Mouse (Mus musculus) liver, embryonic 11.5 days (tissue): ENCODE measurements around the gene Dscam. TPM values are rescaled to one million over a fixed set of nuclear protein-coding genes. Genes with fewer than 3 reads are reported as not detected.

Experiments
- ATAC-seq: fragments of 200-750 bp; cut with Nextera tagmentation; replicated peaks from 2 replicates; pipeline ENCODE4 v1.8.0; 2017; ENCODE audit warnings: moderate number of reproducible peaks, mild to moderate bottlenecking, moderate TSS enrichment, moderate library complexity; ENCODE audit not compliant: low FRiP score
- DNase-seq: peaks from one replicate; pipeline ENCODE4 v3.0.0-alpha.2; 2017; ENCODE audit warnings: low spot score
- H3K27ac ChIP-seq: fragments of 300-500 bp; sonication (generic); 2 replicates; pipeline ENCODE4 v1.5.1; 2014; ENCODE audit warnings: mild to moderate bottlenecking, low read depth, low read length, control low read depth
- H3K27me3 ChIP-seq: fragments of 300-500 bp; sonication (generic); replicated peaks from 2 replicates; pipeline ENCODE4 v1.6.1; 2014; ENCODE audit warnings: low read length, mixed read lengths; ENCODE audit not compliant: control insufficient read depth, insufficient read depth
- H3K36me3 ChIP-seq: fragments of 300-500 bp; sonication (generic); 2 replicates; pipeline ENCODE4 v1.6.1; 2014; ENCODE audit warnings: mild to moderate bottlenecking, low read length, moderate library complexity, mixed read lengths; ENCODE audit not compliant: control insufficient read depth, insufficient read depth
- H3K4me1 ChIP-seq: fragments of 300-500 bp; sonication (generic); replicated peaks from 2 replicates; pipeline ENCODE4 v1.6.1; 2014; ENCODE audit warnings: low read length, mixed read lengths; ENCODE audit not compliant: control insufficient read depth, insufficient read depth
- H3K4me2 ChIP-seq: fragments of 300-500 bp; sonication (generic); 2 replicates; pipeline ENCODE4 v1.6.1; 2014; ENCODE audit warnings: mild to moderate bottlenecking, control low read depth, moderate library complexity
- H3K4me3 ChIP-seq: fragments of 300-500 bp; sonication (generic); 2 replicates; pipeline ENCODE4 v1.5.1; 2014; ENCODE audit warnings: low read depth, low read length, control low read depth
- H3K9ac ChIP-seq: fragments of 300-500 bp; sonication (generic); 2 replicates; pipeline ENCODE4 v1.6.1; 2014; ENCODE audit warnings: low read depth, low read length, control low read depth
- H3K9me3 ChIP-seq: fragments of 300-500 bp; sonication (generic); 2 replicates; pipeline ENCODE4 v1.6.1; 2016; ENCODE audit warnings: low read length, inconsistent platforms, mixed read lengths; ENCODE audit not compliant: control insufficient read depth
- WGBS: fragments of 180-500 bp; shearing (Covaris S2); extraction: QIAGEN DNeasy Blood & Tissue Kit; methylation state at CpG from one replicate; pipeline ENCODE4 v1.1.7; 2014; 5-methylcytosine and 5-hydroxymethylcytosine counted together
- polyA plus RNA-seq: library from polyadenylated mRNA; unstranded; fragments of >200 nt; fragmentation: Nextera tagmentation; extraction: Ambion mirVana; gene quantifications from 2 replicates; pipeline ENCODE4 v1.2.1, GENCODE M21; 2014

Dscam gene
- polyA plus RNA-seq, 1 experiment from 2014 or later = 0.04 TPM

DNA sequence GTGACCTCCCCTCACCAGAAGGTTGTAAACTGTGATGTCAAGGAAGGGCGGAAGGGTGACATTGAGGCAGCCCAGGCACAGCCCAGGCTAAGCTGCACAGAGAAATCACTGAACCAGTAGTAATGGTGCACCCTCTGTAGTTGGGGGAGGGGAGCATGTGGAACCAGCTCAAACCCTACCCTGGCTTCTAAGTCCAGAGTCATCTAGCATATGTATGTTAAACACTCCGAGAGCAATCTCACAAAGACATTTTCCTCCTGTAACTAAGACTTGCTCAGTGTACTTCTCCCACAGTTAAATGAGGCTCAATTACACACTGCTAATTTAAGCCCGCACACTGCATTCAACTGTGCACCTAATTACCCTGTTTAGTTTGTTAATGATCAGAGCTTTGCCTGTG, 324.4 kb downstream of the Dscam start:
- no peak overlapping the region for H3K27ac ChIP-seq
- no peak overlapping the region for H3K9ac ChIP-seq
- H3K4me1 ChIP-seq = no peaks in the 10 kb centered on the region
- H3K4me2 ChIP-seq = no peak overlapping the region
- H3K4me3 ChIP-seq = no peak overlapping the region
- DNase-seq (no peak), ATAC-seq (no peak)
- no peaks in the 10 kb centered on the region for H3K9me3 ChIP-seq
- no peaks in the 10 kb centered on the region for H3K36me3 ChIP-seq
- no peaks in the 10 kb centered on the region for H3K27me3 ChIP-seq
- WGBS = 79% methylated on average over 3 of the region's 3 CpGs

DNA sequence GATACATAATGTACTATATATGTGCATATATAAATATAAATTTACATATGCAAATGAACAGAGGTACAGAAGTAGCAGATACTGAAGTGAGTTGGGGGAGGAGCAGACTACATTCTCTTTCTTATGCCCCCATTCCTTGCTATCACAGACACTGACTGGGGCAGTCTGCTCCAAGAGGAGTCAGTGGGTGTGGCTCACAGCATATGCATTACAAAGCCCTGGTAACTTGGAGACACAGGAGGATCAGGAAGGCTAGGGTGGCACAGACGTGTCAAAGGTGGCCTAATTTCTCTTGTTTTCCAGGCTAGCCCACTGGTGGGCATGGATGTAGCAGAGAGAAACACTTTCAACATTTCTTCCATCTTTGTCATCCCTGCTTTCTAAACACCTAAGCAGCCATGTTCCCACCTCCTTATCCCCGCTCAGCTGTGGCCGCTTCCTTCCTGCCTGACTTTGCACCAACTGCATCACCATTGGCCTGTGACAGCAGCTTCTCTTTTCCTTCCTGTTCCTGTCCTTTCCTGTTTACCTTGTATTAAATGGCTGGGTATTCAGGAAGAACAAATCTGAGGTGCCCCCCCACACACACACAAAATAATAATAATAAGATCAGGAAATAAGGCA, 325.0 kb downstream of the Dscam start:
- Histone ChIP-seq H3K27ac (no peak overlapping the region), H3K9ac (no peak overlapping the region), H3K4me2 (no peak overlapping the region), H3K4me3 (no peak overlapping the region), H3K27me3 (no peaks in the 10 kb centered on the region), H3K36me3 (no peaks in the 10 kb centered on the region), H3K4me1 (no peaks in the 10 kb centered on the region), H3K9me3 (no peaks in the 10 kb centered on the region)
- DNase-seq (no peak), ATAC-seq (no peak)
- WGBS = 69% methylated on average over 3 of the region's 3 CpGs

DNA sequence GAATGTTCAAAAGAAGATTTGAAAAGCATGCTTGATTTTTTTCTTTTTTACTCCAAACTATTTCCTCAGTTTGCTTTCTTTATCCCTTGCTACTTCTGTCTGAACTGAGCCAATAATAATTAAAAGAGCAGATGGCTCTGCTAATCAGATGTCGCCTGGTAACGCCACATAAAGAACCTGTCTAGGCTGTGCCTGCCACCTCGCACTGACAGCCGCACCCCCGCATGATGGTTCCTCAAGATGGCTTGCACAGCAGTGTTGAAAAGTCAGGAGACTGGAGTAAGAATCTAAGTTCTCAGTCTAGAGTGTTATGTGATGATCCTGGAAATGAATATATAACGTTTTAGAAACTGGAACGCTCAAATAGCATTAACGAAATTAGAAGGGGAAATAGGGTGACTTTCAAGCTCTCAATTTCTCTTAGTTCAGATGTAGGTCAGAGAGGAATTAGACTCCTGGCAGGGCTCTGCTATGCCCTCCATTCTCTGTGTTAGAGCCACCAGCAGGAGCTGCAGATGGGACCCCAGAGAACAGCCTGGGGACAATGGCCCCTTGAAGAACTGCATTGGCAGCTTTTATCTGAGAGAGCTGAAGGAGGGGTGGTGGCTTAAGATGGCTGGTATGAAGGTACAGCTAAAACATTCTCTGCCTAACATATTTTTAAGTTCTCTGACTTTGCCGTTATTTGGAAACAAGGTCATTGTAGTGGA, 326.7 kb downstream of the Dscam start:
- Histone ChIP-seq H3K4me2 (no peak overlapping the region), H3K4me3 (no peak overlapping the region), H3K36me3 (no peaks in the 10 kb centered on the region), H3K4me1 (no peaks in the 10 kb centered on the region), H3K27me3 (no peaks in the 10 kb centered on the region), H3K27ac (no peak overlapping the region), H3K9ac (no peak overlapping the region), H3K9me3 (no peaks in the 10 kb centered on the region)
- DNase-seq (no peak), ATAC-seq (no peak)
- WGBS = 78% methylated on average over 9 of the region's 9 CpGs

DNA sequence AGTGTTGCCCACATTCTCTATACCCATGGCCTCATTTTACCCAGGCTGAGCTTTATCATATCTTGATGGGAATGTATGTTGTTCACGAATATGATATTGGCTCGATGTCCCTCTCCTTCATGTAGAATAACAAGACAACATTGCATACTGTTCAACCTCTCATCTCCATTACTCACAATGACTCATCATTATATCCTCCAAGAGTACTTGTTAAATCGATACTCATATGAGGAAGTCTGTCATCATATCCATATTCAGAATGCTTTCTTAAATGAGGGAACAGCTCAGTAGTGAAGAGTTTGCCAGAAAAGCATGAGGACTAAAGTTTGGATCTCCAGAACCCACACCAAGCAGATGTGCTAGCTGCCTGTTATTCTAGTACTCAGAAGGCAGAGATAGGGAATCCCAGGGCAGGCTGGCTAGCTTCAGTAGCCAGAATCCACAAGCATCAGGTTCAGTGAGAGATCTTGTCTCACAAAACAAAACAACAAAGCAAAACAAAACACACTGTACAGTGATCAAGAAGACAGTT, 327.7 kb downstream of the Dscam start:
- WGBS = 90% methylated on average over 3 of the region's 3 CpGs
- H3K4me1 ChIP-seq = no peaks in the 10 kb centered on the region
- DNase-seq (no peak), ATAC-seq (no peak)
- no peak overlapping the region for H3K4me3 ChIP-seq
- H3K4me2 ChIP-seq = no peak overlapping the region
- H3K27ac ChIP-seq = no peak overlapping the region
- H3K9ac ChIP-seq = no peak overlapping the region
- no peaks in the 10 kb centered on the region for H3K36me3 ChIP-seq
- H3K27me3 ChIP-seq = no peaks in the 10 kb centered on the region
- H3K9me3 ChIP-seq = no peaks in the 10 kb centered on the region

DNA sequence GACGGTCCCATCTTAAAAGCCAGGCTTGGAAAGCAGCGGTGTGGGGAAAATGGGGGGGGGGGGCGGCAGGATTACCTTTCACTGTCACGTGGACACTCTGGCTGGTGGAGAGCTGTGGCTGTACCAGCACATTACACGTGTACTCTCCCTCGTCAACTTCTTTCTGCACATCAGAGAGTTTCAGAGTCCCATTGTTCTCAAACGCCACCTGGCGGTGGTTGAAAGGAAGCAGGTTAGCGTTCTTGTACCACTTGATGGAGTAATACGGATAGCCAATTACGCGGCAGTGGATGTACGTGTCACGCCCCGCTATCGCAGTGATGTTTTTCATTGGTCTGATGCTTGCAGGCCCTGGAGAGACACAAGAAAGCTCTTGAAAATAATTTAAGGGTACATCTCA, 350.9 kb downstream of the Dscam start:
- ATAC-seq (peak; percentile 49), DNase-seq (peak; percentile 41)
- WGBS = 27% methylated on average over 16 of the region's 16 CpGs

DNA sequence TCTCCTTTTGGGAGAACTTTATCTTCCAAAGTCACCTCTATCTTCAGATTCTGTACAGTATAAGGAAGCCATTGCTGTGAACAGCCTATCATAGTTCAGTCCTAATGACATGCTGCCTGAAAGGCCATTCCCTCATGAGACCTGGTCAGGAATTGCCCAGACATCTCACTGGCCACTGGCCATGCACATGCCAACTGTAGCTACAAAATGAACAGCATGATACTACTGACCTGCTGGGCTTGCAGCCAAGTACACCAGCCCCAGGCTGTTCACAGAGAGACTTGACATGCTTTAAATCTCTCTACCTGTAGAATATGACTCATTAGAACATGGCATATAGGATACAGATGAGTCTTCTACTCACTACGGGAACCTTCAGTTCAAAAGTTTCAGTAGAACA, 364.3 kb downstream of the Dscam start:
- H3K27me3 ChIP-seq = no peaks in the 10 kb centered on the region
- no peak for DNase-seq
- H3K4me1 ChIP-seq = no peaks in the 10 kb centered on the region
- H3K9ac ChIP-seq = no peak overlapping the region
- H3K27ac ChIP-seq = no peak overlapping the region
- WGBS = 83% methylated on average over 1 of the region's 1 CpGs
- no peaks in the 10 kb centered on the region for H3K9me3 ChIP-seq
- no peak overlapping the region for H3K4me2 ChIP-seq
- ATAC-seq = no peak
- no peaks in the 10 kb centered on the region for H3K36me3 ChIP-seq
- no peak overlapping the region for H3K4me3 ChIP-seq

More for the DNA sequence above, 350.9 kb downstream of the Dscam start:
- Histone ChIP-seq H3K4me2 (no peak overlapping the region), H3K27me3 (no peaks in the 10 kb centered on the region), H3K9me3 (no peaks in the 10 kb centered on the region), H3K36me3 (no peaks in the 10 kb centered on the region), H3K4me3 (no peak overlapping the region), H3K27ac (no peak overlapping the region), H3K4me1 (no peaks in the 10 kb centered on the region), H3K9ac (no peak overlapping the region)

DNA sequence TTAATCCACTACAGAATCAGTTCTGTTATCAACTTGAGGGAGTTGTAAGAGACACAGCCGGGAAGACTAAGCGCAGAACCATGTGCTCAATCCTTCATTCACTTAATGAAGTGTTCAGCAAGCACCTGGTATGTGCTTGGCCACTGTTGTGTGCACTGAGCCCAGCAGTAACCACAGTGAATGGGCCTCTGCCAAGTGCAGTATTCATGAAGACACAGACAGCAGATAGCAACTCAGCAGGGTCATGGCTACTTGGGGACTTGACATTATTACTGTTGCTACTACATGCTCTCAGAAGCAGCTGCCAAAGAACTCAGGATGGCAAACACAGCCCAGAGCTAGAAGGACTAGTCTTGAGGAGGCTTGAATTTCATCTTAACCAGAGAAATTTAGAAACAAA, 367.9 kb downstream of the Dscam start:
- no peak for DNase-seq
- no peaks in the 10 kb centered on the region for H3K27me3 ChIP-seq
- WGBS = 64% methylated on average over 2 of the region's 2 CpGs

DNA sequence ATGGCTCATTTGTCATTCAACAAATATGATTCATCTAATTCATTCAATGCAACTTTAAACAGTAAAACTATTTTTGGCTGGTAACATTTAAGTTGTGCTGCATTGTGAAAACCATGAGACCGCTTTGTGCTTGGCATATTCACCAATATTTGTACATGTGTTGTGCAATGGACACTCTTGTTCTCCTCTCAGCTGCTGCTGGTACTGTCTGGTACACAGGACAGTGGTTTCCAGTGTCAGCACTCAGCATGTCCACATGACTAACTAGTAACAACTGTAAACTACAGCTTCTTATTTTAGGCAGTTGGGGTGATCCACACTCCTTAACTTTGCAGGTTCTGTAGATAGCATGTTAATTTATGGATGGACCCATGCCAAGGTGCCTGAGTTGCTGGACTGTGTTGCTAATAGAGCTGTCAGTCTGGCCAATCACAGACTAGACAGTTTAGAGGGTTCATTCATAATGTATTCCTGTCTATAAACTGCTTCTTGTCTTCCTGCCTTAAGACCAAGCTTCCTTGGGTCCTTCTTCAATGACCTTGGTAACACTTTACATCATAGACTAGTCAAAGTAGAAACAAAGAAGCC, 368.8 kb downstream of the Dscam start:
- no peak overlapping the region for H3K9ac ChIP-seq
- H3K4me2 ChIP-seq = no peak overlapping the region
- no peak overlapping the region for H3K4me3 ChIP-seq
- DNase-seq (no peak), ATAC-seq (no peak)
- H3K9me3 ChIP-seq = no peaks in the 10 kb centered on the region
- H3K36me3 ChIP-seq = no peaks in the 10 kb centered on the region
- WGBS = 89% methylated on average over 1 of the region's 1 CpGs
- no peaks in the 10 kb centered on the region for H3K4me1 ChIP-seq
- no peaks in the 10 kb centered on the region for H3K27me3 ChIP-seq
- no peak overlapping the region for H3K27ac ChIP-seq

More for the DNA sequence above, 367.9 kb downstream of the Dscam start:
- H3K9ac ChIP-seq = no peak overlapping the region
- H3K27ac ChIP-seq = no peak overlapping the region
- H3K9me3 ChIP-seq = no peaks in the 10 kb centered on the region
- H3K4me2 ChIP-seq = no peak overlapping the region
- H3K36me3 ChIP-seq = no peaks in the 10 kb centered on the region
- no peak for ATAC-seq
- H3K4me1 ChIP-seq = no peaks in the 10 kb centered on the region
- no peak overlapping the region for H3K4me3 ChIP-seq
